Mouse (Mus musculus): ENCODE measurements around the gene 0610010K14Rik.

DNA sequence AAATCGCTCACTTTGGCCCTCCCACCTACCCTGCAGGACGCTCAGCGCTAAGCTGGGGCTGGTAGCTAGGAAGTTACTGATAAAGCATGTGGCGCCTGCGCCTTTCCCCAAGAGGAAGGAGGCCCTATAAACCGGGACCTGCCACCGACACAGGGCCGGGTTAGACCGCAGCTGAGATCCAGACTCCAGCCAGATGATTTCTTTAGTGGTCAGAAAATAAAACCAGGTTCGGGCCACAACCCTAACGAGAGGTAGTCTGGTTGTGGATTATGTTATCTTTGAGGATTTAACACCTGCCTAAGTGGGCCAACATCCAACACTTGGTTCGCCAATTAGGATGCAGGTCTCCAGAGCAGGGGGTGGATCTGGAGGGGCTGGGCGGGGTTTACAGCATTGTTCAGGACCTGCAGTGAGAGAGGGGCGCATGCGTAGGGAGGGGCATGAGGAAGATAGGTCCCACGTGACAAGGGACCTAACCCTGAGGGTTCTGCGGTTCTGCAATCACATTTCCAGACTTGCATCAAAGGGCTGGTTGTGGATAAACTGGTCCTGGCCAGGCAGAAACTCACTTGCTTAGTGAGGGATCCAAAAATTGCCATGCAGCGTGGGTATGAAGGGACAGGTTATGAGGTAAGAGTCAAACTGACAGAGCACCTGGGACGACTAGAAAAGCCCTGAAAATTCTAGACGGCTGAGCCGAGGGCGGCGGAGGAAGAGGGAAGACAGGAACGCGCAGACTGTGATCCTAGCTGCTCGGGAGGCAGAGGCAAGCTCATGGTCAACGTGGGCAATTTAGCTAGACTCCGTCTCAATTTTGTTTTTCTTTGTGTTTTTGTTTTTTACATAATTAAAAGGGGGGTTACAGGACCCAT lies 16.7 kb downstream of the 0610010K14Rik start, which contains the start of gene Slc16a13:
- no peak for TF ChIP-seq SMC3 (IDR thresholded peaks at IDR 0.05; ENCODE audit: low read depth, low read length)
- 0 out of 2 replicates have a peak, but pooled peaks have one; percentile 53 for TF ChIP-seq RCOR1 (conservative IDR thresholded peaks at IDR 0.05; ENCODE audit: low read depth, low read length)

Measured in CH12.LX (cell line).